ENCODE assay signal across 8 mouse cellular contexts in genomic region chr2:157077641-157078058, GRCm38 (mm10). TPM values are rescaled to one million over a fixed set of nuclear protein-coding genes. Genes with fewer than 3 reads are reported as not detected.
DNase-seq lines count a peak whose midpoint lies in the region; ATAC-seq and TF ChIP-seq lines count a peak whose summit lies in the region.

No protein-coding gene starts in this region.

- peaks cover 67% of the 10 kb centered on the region for H3K4me1 ChIP-seq in embryonic facial prominence, embryonic 10.5 days
- peaks cover 6% of the 10 kb centered on the region; the same call in 1 of the 2 replicates for H3K4me1 ChIP-seq in kidney, adult 2 months (ENCODE audit: control insufficient read depth, insufficient read depth, low read length)
- H3K4me1 ChIP-seq in limb, embryonic 13.5 days = peaks cover 60% of the 10 kb centered on the region
- H3K4me1 ChIP-seq in midbrain, embryonic 10.5 days = peaks cover 87% of the 10 kb centered on the region

- H3K27me3 ChIP-seq in embryonic facial prominence, embryonic 10.5 days (replicated peaks; ENCODE audit: low read depth, poor library complexity, severe bottlenecking) = peaks cover 5% of the 10 kb centered on the region; the same call in 1 of the 2 replicates
- no peaks in the 10 kb centered on the region for H3K27me3 ChIP-seq in kidney, adult 2 months (replicated peaks; ENCODE audit: control insufficient read depth, insufficient read depth, low read length)
- no peaks in the 10 kb centered on the region for H3K27me3 ChIP-seq in limb, embryonic 13.5 days
- H3K27me3 ChIP-seq in midbrain, embryonic 10.5 days (ENCODE audit: low read depth, poor library complexity, severe bottlenecking) = peaks cover 19% of the 10 kb centered on the region

- peak overlapping the region; percentile 98 for H3K27ac ChIP-seq in embryonic facial prominence, embryonic 10.5 days (replicated peaks)
- H3K27ac ChIP-seq in kidney, adult 2 months (ENCODE audit: insufficient read depth, low read depth, low read length) = peak overlapping the region; percentile 61
- peak overlapping the region; percentile 99 for H3K27ac ChIP-seq in limb, embryonic 13.5 days
- H3K27ac ChIP-seq in midbrain, embryonic 10.5 days (replicated peaks) = peak overlapping the region; percentile 98

- H3K4me3 ChIP-seq in embryonic facial prominence, embryonic 10.5 days = peak overlapping the region; percentile 80
- peak overlapping the region; percentile 65 for H3K4me3 ChIP-seq in kidney, adult 2 months (ENCODE audit: insufficient read depth, low read depth, low read length)
- H3K4me3 ChIP-seq in limb, embryonic 13.5 days = peak overlapping the region; percentile 97
- peak overlapping the region; percentile 98 for H3K4me3 ChIP-seq in midbrain, embryonic 10.5 days

- no peaks in the 10 kb centered on the region for H3K9me3 ChIP-seq in embryonic facial prominence, embryonic 10.5 days
- H3K9me3 ChIP-seq in limb, embryonic 13.5 days = no peaks in the 10 kb centered on the region
- no peaks in the 10 kb centered on the region for H3K9me3 ChIP-seq in midbrain, embryonic 10.5 days (replicated peaks)

- H3K4me2 ChIP-seq in limb, embryonic 13.5 days (replicated peaks) = peak overlapping the region; percentile 98

- TF ChIP-seq CTCF in kidney, adult 2 months (conservative IDR thresholded peaks at IDR 0.05; ENCODE audit: insufficient read depth, insufficient read length, low read depth, low read length) = no peak

- peaks cover 41% of the 10 kb centered on the region for H3K36me3 ChIP-seq in embryonic facial prominence, embryonic 10.5 days (replicated peaks)
- no peaks in the 10 kb centered on the region for H3K36me3 ChIP-seq in kidney, adult 2 months (ENCODE audit: control insufficient read depth, insufficient read depth, low read length)
- peaks cover 22% of the 10 kb centered on the region for H3K36me3 ChIP-seq in limb, embryonic 13.5 days
- peaks cover 41% of the 10 kb centered on the region for H3K36me3 ChIP-seq in midbrain, embryonic 10.5 days

- ATAC-seq in limb, embryonic 13.5 days (ENCODE audit: low FRiP score, low read depth) = no peak

- peak overlapping the region; percentile 99 for H3K9ac ChIP-seq in limb, embryonic 13.5 days

- WGBS in embryonic facial prominence, embryonic 10.5 days = 2% methylated on average over 15 of the region's 15 CpGs
- WGBS in kidney, adult 2 months = 11% methylated on average over 15 of the region's 15 CpGs
- WGBS in limb, embryonic 13.5 days = 1% methylated on average over 15 of the region's 15 CpGs
- 1% methylated on average over 15 of the region's 15 CpGs for WGBS in midbrain, embryonic 10.5 days

- no peak for TF ChIP-seq POLR2A in kidney, adult 2 months (IDR thresholded peaks at IDR 0.05; ENCODE audit: low read depth, low read length)

- peak; percentile 85 for DNase-seq in layer of hippocampus, adult 11-12 months (ENCODE audit: low spot score)
- no peak for DNase-seq in layer of hippocampus, adult 9-10 months (ENCODE audit: low spot score)
- peak; percentile 62 for DNase-seq in embryonic facial prominence, embryonic 10.5 days (ENCODE audit: low spot score)
- DNase-seq in heart, adult 8-10 months (ENCODE audit: low spot score) = peak; percentile 97
- peak; percentile 95 for DNase-seq in kidney, adult 2 months
- DNase-seq in midbrain, embryonic 10.5 days (ENCODE audit: low spot score) = peak; percentile 58
- DNase-seq in right cerebral cortex, postnatal 4 days = peak; percentile 69

RNA-seq across cellular contexts. Expression of gene Soga1, which starts 1.4 kb away (rescaled TPM):
- 4.5 and 4.7 TPM in 2 replicates for polyA plus RNA-seq in embryonic facial prominence, embryonic 10.5 days (2016; fragmentation: Nextera tagmentation; extraction: Ambion mirVana)
- total RNA-seq in heart, adult 8-10 months (2022) = 10 to 100 TPM in 1 of 4 experiments, 1 to 10 TPM in 3; 8.7 to 11.1 (median 8.9) TPM
- polyA plus RNA-seq in kidney, adult 2 months (2012; rRNA removed) = 5.3 and 5.4 TPM in 2 replicates
- 4.1 and 4.2 TPM in 2 replicates for polyA plus RNA-seq in limb, embryonic 13.5 days (2015; fragmentation: Nextera tagmentation; extraction: Ambion mirVana)
- polyA plus RNA-seq in midbrain, embryonic 10.5 days (2016; fragmentation: Nextera tagmentation; extraction: Ambion mirVana) = 3.6 and 3.7 TPM in 2 replicates

RNA-seq across cellular contexts. Expression of gene Tldc2, which starts 9.2 kb away (rescaled TPM):
- not detected in 2 replicates for polyA plus RNA-seq in embryonic facial prominence, embryonic 10.5 days (2016; fragmentation: Nextera tagmentation; extraction: Ambion mirVana)
- total RNA-seq in heart, adult 8-10 months (2022) = not detected
- 11.3 and 12.2 TPM in 2 replicates for polyA plus RNA-seq in kidney, adult 2 months (2012; rRNA removed)
- not detected in 2 replicates for polyA plus RNA-seq in limb, embryonic 13.5 days (2015; fragmentation: Nextera tagmentation; extraction: Ambion mirVana)
- polyA plus RNA-seq in midbrain, embryonic 10.5 days (2016; fragmentation: Nextera tagmentation; extraction: Ambion mirVana) = not detected in 2 replicates

RNA-seq across cellular contexts. Expression of gene Samhd1, which starts 57.4 kb away (rescaled TPM):
- polyA plus RNA-seq in embryonic facial prominence, embryonic 10.5 days (2016; fragmentation: Nextera tagmentation; extraction: Ambion mirVana) = 26.7 and 27.8 TPM in 2 replicates
- total RNA-seq in heart, adult 8-10 months (2022) = 10 to 100 TPM; 20.5 to 23.6 (median 21.5) TPM
- 16.4 and 23.5 TPM in 2 replicates for polyA plus RNA-seq in kidney, adult 2 months (2012; rRNA removed)
- polyA plus RNA-seq in limb, embryonic 13.5 days (2015; fragmentation: Nextera tagmentation; extraction: Ambion mirVana) = 23.6 and 26.6 TPM in 2 replicates
- polyA plus RNA-seq in midbrain, embryonic 10.5 days (2016; fragmentation: Nextera tagmentation; extraction: Ambion mirVana) = 21.2 and 22.9 TPM in 2 replicates

Comparison
In these comparisons a context has a peak if more than half of its experiments do, and no peak if none do; other contexts are left out.
1. RNA of gene Tldc2, which starts 9.2 kb away (polyA plus RNA-seq): 11.3 to 12.2 TPM in kidney, adult 2 months; not detected in embryonic facial prominence, embryonic 10.5 days, not detected in limb, embryonic 13.5 days and not detected in midbrain, embryonic 10.5 days; every median in the first group is over 10 times any median in the second.
2. Peak in every context shown above with its lines, with median percentiles within 50 percentile points of each other: H3K27ac ChIP-seq and H3K4me3 ChIP-seq.